Mouse (Mus musculus) neural tube, embryonic 14.5 days (tissue): ENCODE measurements around the gene Sv2a. TPM values are rescaled to one million over a fixed set of nuclear protein-coding genes. Genes with fewer than 3 reads are reported as not detected.

ENCODE experiments used
- ATAC-seq: fragments of 200-750 bp; cut with Nextera tagmentation; 2 replicates; pipeline ENCODE4 v1.8.0; 2017; ENCODE audit warnings: low read depth, mild to moderate bottlenecking, moderate TSS enrichment, moderate library complexity
- H3K27ac ChIP-seq: fragments of 300-500 bp; sonication (generic); 2 replicates; pipeline ENCODE4 v1.5.1; 2014; ENCODE audit warnings: low read depth, mild to moderate bottlenecking, control low read depth, low read length, moderate library complexity, mixed read lengths
- H3K27me3 ChIP-seq: fragments of 300-500 bp; sonication (generic); 2 replicates; pipeline ENCODE4 v1.6.1; 2014; ENCODE audit warnings: low read length; ENCODE audit not compliant: control insufficient read depth, insufficient read depth
- H3K36me3 ChIP-seq: fragments of 300-500 bp; sonication (generic); 2 replicates; pipeline ENCODE4 v1.6.1; 2014; ENCODE audit warnings: low read length, mixed read lengths; ENCODE audit not compliant: control insufficient read depth, insufficient read depth
- H3K4me1 ChIP-seq: fragments of 300-500 bp; sonication (generic); 2 replicates; pipeline ENCODE4 v1.6.1; 2014; ENCODE audit warnings: low read length; ENCODE audit not compliant: control insufficient read depth, insufficient read depth
- H3K4me2 ChIP-seq: fragments of 300-500 bp; sonication (generic); 2 replicates; pipeline ENCODE4 v1.6.1; 2014; ENCODE audit warnings: mild to moderate bottlenecking, low read depth, low read length, control low read depth
- H3K4me3 ChIP-seq: fragments of 300-500 bp; sonication (generic); 2 replicates; pipeline ENCODE4 v1.5.1; 2014; ENCODE audit warnings: low read depth, low read length, control low read depth, mixed read lengths
- H3K9ac ChIP-seq: fragments of 300-500 bp; sonication (generic); replicated peaks from 2 replicates; pipeline ENCODE4 v1.6.1; 2014; ENCODE audit warnings: low read depth, mild to moderate bottlenecking, control low read depth, low read length, mixed read lengths
- H3K9me3 ChIP-seq: fragments of 300-500 bp; sonication (generic); 2 replicates; pipeline ENCODE4 v1.6.1; 2016; ENCODE audit warnings: low read length; ENCODE audit not compliant: control insufficient read depth
- WGBS: fragments of 180-500 bp; shearing (Covaris S2); extraction: QIAGEN DNeasy Blood & Tissue Kit; methylation state at CpG from one replicate; pipeline ENCODE4 v1.1.7; 2014; 5-methylcytosine and 5-hydroxymethylcytosine counted together
- polyA plus RNA-seq: library from polyadenylated mRNA; unstranded; fragments of >200 nt; fragmentation: Nextera tagmentation; extraction: Ambion mirVana; gene quantifications from 2 replicates; pipeline ENCODE4 v1.2.1, GENCODE M21; 2014

The Sv2a gene
- polyA plus RNA-seq, 1 experiment from 2014 or later = 91.7 TPM

DNA sequence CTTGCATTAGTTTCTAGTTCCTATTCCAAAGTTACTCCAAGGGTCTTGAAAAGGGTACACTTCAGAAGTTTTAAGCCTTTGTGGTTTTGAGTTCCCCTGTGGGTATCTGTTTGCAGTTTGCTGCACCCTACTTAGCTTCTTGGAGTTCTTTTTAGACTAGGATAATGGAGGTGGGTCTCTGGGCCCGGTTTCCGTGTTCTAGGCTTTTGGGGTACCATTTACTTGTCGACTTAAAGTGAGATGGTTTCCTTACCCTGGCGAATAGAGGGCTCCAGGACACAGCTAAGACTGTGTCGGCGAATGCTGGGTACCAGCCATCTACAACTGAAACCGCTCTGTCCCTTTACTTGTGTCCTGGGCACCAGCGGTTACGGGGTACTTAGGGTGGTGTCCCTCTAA is 40.7 kb downstream of the Sv2a start:
- Histone ChIP-seq H3K9me3 (no peaks in the 10 kb centered on the region), H3K27me3 (no peaks in the 10 kb centered on the region), H3K4me3 (peak overlapping the region; percentile 48), H3K4me2 (peak overlapping the region; percentile 83), H3K36me3 (no peaks in the 10 kb centered on the region), H3K4me1 (peaks cover 13% of the 10 kb centered on the region), H3K9ac (peak overlapping the region; percentile 54), H3K27ac (peak overlapping the region; percentile 95)
- 16% methylated on average over 9 of the region's 9 CpGs for WGBS
- ATAC-seq = no peak

DNA sequence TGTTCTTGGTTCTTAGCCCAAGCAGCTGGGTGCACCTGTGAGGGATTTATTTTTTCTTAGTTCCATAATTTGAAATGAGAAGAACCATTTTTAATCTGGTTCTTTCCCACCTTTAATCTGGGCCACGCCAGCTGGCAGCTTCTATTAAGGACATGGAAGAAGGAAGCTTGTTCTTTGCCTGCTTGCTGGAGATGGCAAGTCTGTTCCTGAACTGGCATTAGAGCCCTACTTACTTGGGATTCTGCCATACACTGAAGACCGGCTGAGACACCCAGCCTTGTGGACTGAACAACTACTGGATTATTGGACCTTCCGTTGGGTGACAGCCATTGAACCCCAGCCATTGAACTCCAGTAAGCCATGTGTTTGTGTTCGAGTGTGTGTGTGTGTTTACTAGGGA is 41.8 kb downstream of the Sv2a start:
- Histone ChIP-seq H3K36me3 (no peaks in the 10 kb centered on the region), H3K4me1 (peaks cover 13% of the 10 kb centered on the region), H3K27me3 (no peaks in the 10 kb centered on the region), H3K27ac (no peak overlapping the region), H3K4me2 (peak overlapping the region; percentile 83; the same call in 1 of the 2 replicates), H3K9me3 (no peaks in the 10 kb centered on the region), H3K4me3 (no peak overlapping the region), H3K9ac (no peak overlapping the region)
- no peak for ATAC-seq
- WGBS = 92% methylated on average over 4 of the region's 4 CpGs

DNA sequence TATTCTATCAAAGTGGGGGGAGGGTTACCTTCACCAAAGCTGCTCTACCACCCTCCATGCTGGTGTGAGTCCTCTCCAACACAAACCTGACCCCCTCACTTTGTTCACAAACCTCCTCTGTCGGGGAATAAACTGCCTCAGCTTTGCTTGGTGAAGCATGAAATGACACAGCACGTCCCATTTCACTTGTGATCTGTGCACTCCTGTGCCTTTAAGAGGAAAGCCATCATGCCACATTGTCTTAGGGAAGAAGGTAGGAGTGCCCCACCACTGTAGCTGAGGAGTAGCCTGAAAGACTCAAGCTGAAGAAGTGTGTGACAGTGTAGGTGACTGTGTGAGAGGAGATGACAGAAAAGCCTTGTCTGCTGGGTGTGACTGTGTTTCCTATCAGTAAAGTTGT is 44.5 kb downstream of the Sv2a start:
- 11% methylated on average over 2 of the region's 2 CpGs for WGBS
- no peak overlapping the region for H3K4me3 ChIP-seq
- no peak overlapping the region for H3K4me2 ChIP-seq
- no peaks in the 10 kb centered on the region for H3K27me3 ChIP-seq
- no peaks in the 10 kb centered on the region for H3K36me3 ChIP-seq
- H3K9me3 ChIP-seq = no peaks in the 10 kb centered on the region
- peaks cover 10% of the 10 kb centered on the region for H3K4me1 ChIP-seq
- H3K27ac ChIP-seq = no peak overlapping the region
- H3K9ac ChIP-seq = no peak overlapping the region; the same call in 1 of the 2 replicates
- ATAC-seq = no peak

DNA sequence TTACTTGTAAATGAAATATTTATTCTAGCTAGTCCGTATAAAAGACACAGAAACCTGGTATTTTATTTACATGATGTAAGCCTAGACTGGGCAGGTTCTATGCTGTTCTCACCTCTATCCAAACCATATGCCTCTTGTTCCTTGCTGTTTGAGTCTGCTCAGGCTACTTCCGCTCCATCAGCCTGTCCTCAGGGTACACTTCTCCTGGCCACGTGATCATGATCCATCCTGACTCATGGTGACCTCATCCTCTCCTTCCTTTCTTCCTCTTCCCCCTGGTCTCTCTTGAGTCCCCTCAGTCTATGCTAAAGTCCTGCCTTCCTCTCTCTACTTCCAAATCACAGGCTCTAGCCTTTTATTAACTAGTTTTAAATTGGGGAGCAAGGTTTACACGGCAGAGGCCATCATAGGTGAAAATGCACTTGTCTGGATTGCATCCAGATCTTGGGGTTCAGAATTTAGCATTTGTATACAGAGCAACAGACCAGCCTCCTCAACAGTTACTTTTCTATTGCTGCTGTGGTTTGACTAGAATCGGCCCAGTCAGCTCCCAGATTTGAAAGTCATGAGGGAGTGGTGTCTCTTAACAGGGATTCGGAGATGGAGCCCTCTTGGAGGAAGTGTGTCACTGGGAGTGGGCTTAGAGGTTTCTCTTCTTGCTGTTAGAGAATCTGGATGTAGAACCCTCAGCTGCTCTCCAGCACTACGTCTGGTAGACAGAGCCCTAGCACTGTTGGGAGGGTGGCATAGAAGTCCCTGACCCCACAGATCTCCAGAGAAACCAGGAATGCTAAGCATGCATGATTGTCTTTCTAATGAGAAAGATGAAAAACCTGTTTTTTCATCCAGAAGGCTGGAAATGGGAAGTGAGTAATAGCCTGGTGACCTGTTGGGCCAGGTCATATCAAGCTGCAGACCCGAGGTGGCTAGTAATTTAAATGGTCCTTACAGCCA is 46.0 kb downstream of the Sv2a start:
- Histone ChIP-seq H3K27me3 (no peaks in the 10 kb centered on the region), H3K27ac (no peak overlapping the region), H3K4me1 (peaks cover 2% of the 10 kb centered on the region), H3K9me3 (no peaks in the 10 kb centered on the region), H3K4me3 (no peak overlapping the region), H3K36me3 (no peaks in the 10 kb centered on the region), H3K4me2 (no peak overlapping the region), H3K9ac (no peak overlapping the region)
- no peak for ATAC-seq
- 76% methylated on average over 8 of the region's 8 CpGs for WGBS

DNA sequence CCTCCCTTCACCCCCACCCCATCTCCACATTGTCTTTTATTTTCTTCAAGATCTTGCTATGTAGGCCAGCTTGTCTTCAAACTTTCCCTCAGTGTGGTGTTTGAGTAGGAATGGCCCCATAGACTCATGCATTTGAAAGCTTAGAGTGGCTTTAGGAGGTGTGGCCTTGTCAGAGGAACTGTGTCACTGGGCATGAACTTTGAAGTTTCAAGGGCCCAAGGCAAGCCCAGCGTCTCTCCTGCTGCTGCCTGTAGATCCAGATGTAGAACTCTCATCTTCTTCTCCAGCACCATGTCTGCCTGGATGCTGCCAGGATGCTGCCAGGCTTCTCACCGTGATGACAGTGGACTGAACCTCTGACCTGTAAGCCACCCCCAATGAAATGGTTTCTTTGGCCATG is 47.9 kb downstream of the Sv2a start:
- Histone ChIP-seq H3K27me3 (no peaks in the 10 kb centered on the region), H3K9me3 (no peaks in the 10 kb centered on the region), H3K36me3 (no peaks in the 10 kb centered on the region), H3K4me2 (no peak overlapping the region), H3K9ac (no peak overlapping the region), H3K4me3 (no peak overlapping the region), H3K27ac (no peak overlapping the region), H3K4me1 (no peaks in the 10 kb centered on the region)
- whole genome bisulfite sequencing = 63% methylated on average over 2 of the region's 2 CpGs
- ATAC-seq = no peak

DNA sequence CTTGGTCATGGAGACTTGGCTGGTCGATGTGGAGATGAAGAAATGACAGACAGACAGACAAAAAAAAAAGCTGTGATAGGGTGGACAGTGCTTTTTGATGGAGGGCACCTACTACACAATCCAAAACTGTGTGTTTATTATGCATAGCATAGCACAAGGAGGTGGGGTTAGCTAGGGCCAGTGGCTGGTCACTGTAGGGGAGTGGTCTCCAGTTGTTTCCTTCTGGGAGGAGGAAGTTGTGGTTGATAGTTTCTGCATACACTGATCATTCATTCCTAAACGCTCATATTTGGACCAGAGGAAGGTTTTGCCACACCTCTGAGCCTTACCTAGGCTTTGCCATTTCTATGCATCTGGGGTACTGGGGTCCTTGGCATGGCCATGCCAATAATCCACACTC is 49.5 kb downstream of the Sv2a start:
- Histone ChIP-seq H3K9ac (no peak overlapping the region), H3K4me3 (no peak overlapping the region), H3K27ac (no peak overlapping the region), H3K4me1 (no peaks in the 10 kb centered on the region), H3K36me3 (no peaks in the 10 kb centered on the region), H3K4me2 (no peak overlapping the region), H3K9me3 (no peaks in the 10 kb centered on the region), H3K27me3 (no peaks in the 10 kb centered on the region)
- no peak for ATAC-seq
- WGBS = 77% methylated on average over 2 of the region's 2 CpGs

DNA sequence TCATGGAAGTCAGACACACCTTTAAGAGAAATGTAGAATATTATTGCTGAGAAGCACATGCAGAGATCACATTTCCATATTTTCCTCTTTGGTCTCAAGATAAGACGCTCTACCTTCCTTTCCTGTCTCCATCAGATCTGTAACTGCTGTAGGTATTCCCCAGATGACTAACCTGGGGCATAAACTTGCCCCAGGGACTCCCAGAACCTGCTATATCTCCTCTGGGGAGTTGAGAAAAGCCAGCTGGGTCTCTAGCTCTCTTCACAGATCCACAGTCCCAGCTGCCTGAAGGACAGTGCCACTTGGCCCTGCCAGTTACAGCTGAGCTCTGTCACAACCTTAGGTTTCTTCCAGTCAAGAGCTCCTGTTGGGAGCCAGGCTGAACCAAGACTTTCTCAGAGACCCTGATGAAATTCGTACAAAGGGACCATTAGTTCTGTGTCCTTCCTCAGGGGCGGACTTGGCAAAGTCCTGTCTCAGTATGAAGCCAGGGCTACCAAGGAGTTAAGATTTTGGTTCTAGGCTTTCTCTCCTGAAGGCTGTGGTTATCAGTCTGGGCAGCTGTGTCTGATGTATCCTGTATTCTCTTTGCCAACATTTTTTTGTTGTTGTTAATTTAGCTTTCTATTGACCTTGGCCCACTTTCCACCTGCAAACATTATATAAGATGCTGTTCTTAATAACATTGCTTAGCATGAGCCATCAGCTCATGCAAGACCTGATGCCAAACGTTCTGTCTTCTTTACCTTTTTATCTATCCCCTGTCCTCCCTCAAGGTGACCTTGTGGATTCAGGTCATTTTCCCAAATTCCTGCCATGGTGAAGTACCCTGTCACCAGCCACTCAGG is 50.2 kb downstream of the Sv2a start:
- Histone ChIP-seq H3K36me3 (no peaks in the 10 kb centered on the region), H3K4me3 (no peak overlapping the region), H3K4me2 (no peak overlapping the region), H3K27me3 (no peaks in the 10 kb centered on the region), H3K9me3 (no peaks in the 10 kb centered on the region), H3K9ac (no peak overlapping the region), H3K4me1 (no peaks in the 10 kb centered on the region), H3K27ac (no peak overlapping the region)
- WGBS = 73% methylated on average over 4 of the region's 4 CpGs
- ATAC-seq = no peak

DNA sequence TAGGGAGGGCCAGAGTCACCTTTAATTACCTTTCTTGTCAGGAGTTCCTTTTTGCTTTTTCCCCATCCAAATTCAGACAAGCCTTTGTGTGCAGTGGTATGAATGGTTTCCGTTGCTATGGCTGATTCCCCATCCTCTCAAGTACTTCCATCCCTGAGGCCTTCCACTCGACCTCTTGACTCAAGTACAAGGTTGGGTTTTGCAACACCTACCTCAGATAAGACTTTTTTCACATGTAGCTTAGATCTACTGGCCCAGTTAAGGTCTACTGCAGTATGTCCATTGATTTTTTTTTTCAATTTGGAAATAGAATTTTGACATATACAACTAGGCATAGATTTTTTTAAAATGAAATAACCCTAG is 50.8 kb downstream of the Sv2a start:
- no peak for ATAC-seq
- H3K4me3 ChIP-seq = no peak overlapping the region
- H3K9ac ChIP-seq = no peak overlapping the region
- H3K9me3 ChIP-seq = no peaks in the 10 kb centered on the region
- H3K4me1 ChIP-seq = no peaks in the 10 kb centered on the region
- no peaks in the 10 kb centered on the region for H3K27me3 ChIP-seq
- H3K27ac ChIP-seq = no peak overlapping the region
- H3K4me2 ChIP-seq = no peak overlapping the region
- WGBS = 65% methylated on average over 2 of the region's 2 CpGs
- no peaks in the 10 kb centered on the region for H3K36me3 ChIP-seq

DNA sequence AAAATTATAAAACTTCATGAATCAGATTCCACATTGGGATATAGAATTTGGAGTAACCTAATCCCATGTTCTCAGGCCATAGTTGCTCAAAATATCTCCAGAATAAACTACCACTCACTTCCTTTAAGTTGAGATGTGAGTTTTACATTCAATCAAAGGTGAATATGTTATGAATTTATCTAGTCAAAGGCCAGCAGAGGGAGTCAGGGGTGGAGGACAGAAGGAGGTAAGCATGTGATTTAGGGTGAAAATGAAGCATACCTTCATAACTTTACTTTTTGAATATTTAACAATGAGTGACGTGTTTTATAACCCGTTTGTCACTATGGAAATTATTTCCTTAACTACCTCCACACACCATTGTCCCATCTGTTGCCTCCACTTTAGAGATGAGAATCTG is 54.0 kb downstream of the Sv2a start:
- 91% methylated on average over 2 of the region's 2 CpGs for WGBS
- Histone ChIP-seq H3K36me3 (no peaks in the 10 kb centered on the region), H3K4me3 (no peak overlapping the region), H3K4me2 (no peak overlapping the region), H3K9ac (no peak overlapping the region), H3K27me3 (no peaks in the 10 kb centered on the region), H3K27ac (no peak overlapping the region), H3K9me3 (no peaks in the 10 kb centered on the region), H3K4me1 (0 out of 2 replicates have a peak, but pooled peaks cover 3% of the 10 kb centered on the region)
- no peak for ATAC-seq
